Mouse (Mus musculus) heart, postnatal 4 days (tissue): ENCODE measurements around the gene Wdr90. TPM values are rescaled to one million over a fixed set of nuclear protein-coding genes. Genes with fewer than 3 reads are reported as not detected.

Source experiments
- DNase-seq: peaks from one replicate; pipeline ENCODE4 v3.0.0; 2021
- total RNA-seq, 2 experiments: library from RNA; stranded (reverse); gene quantifications; 2 replicates each; pipeline ENCODE4 v1.2.3; 2021

The Wdr90 gene
- total RNA-seq, 2 experiments from 2014 or later, result 14.4 to 15.1 TPM

- no peak for DNase-seq
Measured at GRCm38 (mm10) chr17:25843636-25844395, 17.5 kb downstream of the Wdr90 start.

- no peak for DNase-seq
Measured at GRCm38 (mm10) chr17:25843122-25843521, 18.2 kb downstream of the Wdr90 start.

- no peak for DNase-seq
Measured at GRCm38 (mm10) chr17:25842509-25842908, 18.8 kb downstream of the Wdr90 start.

GRCm38 (mm10) chr17:25841117-25841880 is 20.0 kb downstream of the Wdr90 start, which contains the start of gene Gm20683:
Gene Gm20683 (minus strand): TSS chr17:25841763.
- no peak for DNase-seq

GRCm38 (mm10) chr17:25840519-25840918 is 20.8 kb downstream of the Wdr90 start:
- DNase-seq, result no peak

GRCm38 (mm10) chr17:25839455-25840235 is 21.7 kb downstream of the Wdr90 start:
- DNase-seq, result no peak

GRCm38 (mm10) chr17:25838904-25839303 is 22.4 kb downstream of the Wdr90 start:
- DNase-seq, result no peak

- no peak for DNase-seq
Measured at GRCm38 (mm10) chr17:25837533-25837932, 23.8 kb downstream of the Wdr90 start.

GRCm38 (mm10) chr17:25837076-25837410 is 24.3 kb downstream of the Wdr90 start, which contains the start of gene Rhbdl1:
Gene Rhbdl1 (minus strand): TSS chr17:25837295.
- DNase-seq, result peak; percentile 79

- DNase-seq, result no peak
Measured at GRCm38 (mm10) chr17:25836397-25837075, 24.8 kb downstream of the Wdr90 start.

GRCm38 (mm10) chr17:25835816-25836215 is 25.5 kb downstream of the Wdr90 start:
- no peak for DNase-seq

- DNase-seq, result no peak
Measured at GRCm38 (mm10) chr17:25835301-25835700, 26.0 kb downstream of the Wdr90 start.

- no peak for DNase-seq
Measured at GRCm38 (mm10) chr17:25834595-25835222, 26.6 kb downstream of the Wdr90 start.

GRCm38 (mm10) chr17:25833961-25834594 is 27.2 kb downstream of the Wdr90 start:
- peak; percentile 49 for DNase-seq

- DNase-seq, result peak; percentile 94
Measured at GRCm38 (mm10) chr17:25833291-25833663, 28.0 kb downstream of the Wdr90 start, which contains the start of gene Stub1. Gene Stub1 (minus strand): TSS chr17:25833404.

- peak; percentile 100 for DNase-seq
Measured at GRCm38 (mm10) chr17:25832436-25833290, 28.6 kb downstream of the Wdr90 start.

GRCm38 (mm10) chr17:25831451-25832281 is 29.6 kb downstream of the Wdr90 start:
- peak; percentile 47 for DNase-seq

GRCm38 (mm10) chr17:25830806-25831431 is 30.4 kb downstream of the Wdr90 start:
- no peak for DNase-seq
